Mouse (Mus musculus) spleen, adult 18-20 months (tissue): ENCODE results near the gene Olfr1167.
"Not testable (repeated sequence)": the region's sequence is repeated elsewhere in the genome, so short reads cannot be mapped to it uniquely, and the experiment has no call there.

Experiments
- DNase-seq, 2 experiments: peaks; one replicate each; pipeline ENCODE4 v3.0.0; 2022; ENCODE audit warnings: mixed read lengths in 2 of 2

Gene Olfr1167

GRCm38 (mm10) chr2:88155093-88155492 is at the start of gene Olfr1167:
Olfr1167 (minus strand) TSS chr2:88155193.
- DNase-seq, result not testable (repeated sequence)

GRCm38 (mm10) chr2:88181580-88181979 is 26.6 kb upstream of the Olfr1167 start, which contains the start of gene Olfr1168:
Olfr1168 (plus strand) TSS chr2:88181880.
- no peak for DNase-seq

GRCm38 (mm10) chr2:88128172-88128571 is 26.8 kb downstream of the Olfr1167 start, which contains the start of gene Olfr1166:
Olfr1166 (minus strand) TSS chr2:88128272.
- no peak for DNase-seq
